Mouse (Mus musculus) left cerebral cortex, adult 11 months (tissue): ENCODE results near the gene Trmt10b.

Source experiments
- DNase-seq: peaks from one replicate; pipeline ENCODE4 v3.0.0; 2022; ENCODE audit warnings: low spot score

Trmt10b gene

GRCm38 (mm10) chr4:45341669-45342249 lies 44.8 kb downstream of the Trmt10b start, which contains the start of gene Dcaf10:
Dcaf10 (plus strand) TSS chr4:45342101.
- peak; percentile 80 for DNase-seq

- peak; percentile 14 for DNase-seq
Measured at GRCm38 (mm10) chr4:45342286-45343155, 45.6 kb downstream of the Trmt10b start, which contains the start of gene Exosc3. Exosc3 (minus strand) TSS chr4:45342732.

GRCm38 (mm10) chr4:45356653-45357052 lies 59.7 kb downstream of the Trmt10b start:
- no peak for DNase-seq
